Mouse (Mus musculus) erythroid progenitor cell, adult 5-6 weeks (primary cell): ENCODE measurements at regions not wholly inside any gene's neighbourhood (a gene's known extent, or its start where the extent isn't known, plus 50 kb on each side); places are given as distances from the start of the nearest gene placed in this dataset.

ENCODE experiments used
- ATAC-seq: replicated peaks from 2 replicates; pipeline ENCODE4 v1.8.0; 2016; ENCODE audit warnings: moderate number of reproducible peaks, mild to moderate bottlenecking, moderate TSS enrichment, inconsistent platforms; ENCODE audit not compliant: poor library complexity, low FRiP score, severe bottlenecking

DNA sequence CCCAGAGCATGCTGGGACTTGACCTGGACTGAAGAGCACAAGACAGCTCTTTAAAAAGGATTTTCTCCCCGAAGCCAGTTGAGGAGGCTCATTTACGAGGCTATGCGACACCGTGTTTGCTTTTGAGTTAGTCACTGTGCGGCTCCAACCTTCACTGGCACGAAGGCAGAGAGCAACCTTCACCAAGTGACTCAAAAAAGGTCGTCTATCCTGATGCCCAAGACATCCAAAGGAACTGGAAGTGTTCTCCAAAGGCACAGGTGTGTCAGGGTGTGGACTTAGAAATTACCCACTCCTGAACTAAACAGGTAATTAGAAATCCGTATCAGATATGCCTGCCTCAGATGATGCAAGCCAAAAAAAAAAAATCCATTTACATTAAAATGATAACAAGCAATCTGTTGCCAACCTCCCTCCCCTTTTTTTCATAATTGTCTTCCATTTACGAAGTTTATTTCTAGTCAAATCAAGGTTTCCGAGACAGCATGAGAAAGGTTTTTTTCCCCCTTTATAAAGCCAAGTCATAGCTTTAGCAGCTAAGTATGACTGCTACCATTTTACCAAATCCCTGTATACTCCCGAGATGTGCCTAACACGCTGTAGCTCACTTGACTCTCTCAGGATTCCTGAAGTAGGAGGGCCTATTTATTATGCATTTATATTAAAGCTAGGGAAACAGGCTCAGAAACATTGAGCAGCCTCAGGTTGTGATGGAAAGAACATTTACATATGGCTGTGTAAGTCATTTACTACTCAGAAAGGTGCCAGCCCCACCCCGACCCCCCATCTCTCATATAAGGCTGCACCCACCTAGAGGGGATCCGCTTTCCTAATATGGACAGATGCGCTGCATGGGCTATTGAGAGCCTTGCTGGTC is 110.3 kb upstream of the Cpm start:
- no peak for ATAC-seq

- ATAC-seq, result no peak
Measured at GRCm38 (mm10) chr10:117517800-117518770, 111.2 kb upstream of the Cpm start.

GRCm38 (mm10) chr10:117517071-117517714 is 112.1 kb upstream of the Cpm start:
- no peak for ATAC-seq

GRCm38 (mm10) chr10:117516510-117516909 is 112.8 kb upstream of the Cpm start:
- no peak for ATAC-seq

GRCm38 (mm10) chr10:117515777-117516501 is 113.4 kb upstream of the Cpm start:
- no peak for ATAC-seq

GRCm38 (mm10) chr10:117515039-117515438 is 114.3 kb upstream of the Cpm start:
- no peak for ATAC-seq

GRCm38 (mm10) chr10:117513925-117514546 is 115.3 kb upstream of the Cpm start:
- no peak for ATAC-seq

- ATAC-seq, result no peak
Measured at GRCm38 (mm10) chr10:117512424-117513257, 116.7 kb upstream of the Cpm start.

DNA sequence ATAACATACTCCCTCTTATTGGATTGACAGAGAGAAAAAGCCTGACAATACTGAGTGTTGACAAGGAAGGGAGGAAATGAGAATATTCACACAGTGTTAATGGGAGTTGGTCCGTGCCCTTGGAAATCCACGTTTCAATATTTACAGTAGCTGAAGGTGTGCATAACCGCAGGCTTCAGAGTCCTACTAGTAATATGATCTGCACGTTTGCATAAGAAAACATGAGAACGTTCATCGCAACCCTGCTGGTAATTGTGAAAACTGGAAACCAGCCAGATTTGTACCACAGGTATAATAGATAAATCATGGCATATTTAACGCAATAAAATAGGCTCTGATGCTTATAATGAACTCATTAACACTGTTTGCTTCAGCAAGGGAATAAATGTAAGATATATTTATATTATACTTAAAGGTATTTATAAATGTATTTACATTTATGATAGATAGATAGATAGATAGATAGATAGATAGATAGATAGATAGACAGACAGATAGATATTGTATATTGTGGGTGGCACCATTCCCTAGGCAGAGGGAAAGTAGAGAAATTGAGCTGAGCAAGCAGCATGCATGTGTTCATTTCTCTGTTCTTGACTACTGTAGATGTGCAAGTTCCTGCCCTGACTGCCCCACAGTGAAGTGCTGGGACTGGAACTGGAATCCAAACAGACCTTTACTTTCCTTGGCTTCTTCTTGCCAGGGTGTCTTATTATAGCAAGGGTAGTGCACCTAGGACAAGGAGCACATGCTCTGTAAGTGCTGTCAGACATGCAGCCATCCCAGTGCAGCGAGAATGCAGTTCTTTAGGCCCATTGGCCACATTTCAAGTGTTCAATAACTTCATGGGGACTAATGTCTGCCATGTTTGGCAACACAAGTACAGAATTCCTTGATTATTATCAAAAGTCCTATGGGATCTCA is 117.6 kb upstream of the Cpm start:
- no peak for ATAC-seq

GRCm38 (mm10) chr10:117510529-117511482 is 118.5 kb upstream of the Cpm start:
- no peak for ATAC-seq

DNA sequence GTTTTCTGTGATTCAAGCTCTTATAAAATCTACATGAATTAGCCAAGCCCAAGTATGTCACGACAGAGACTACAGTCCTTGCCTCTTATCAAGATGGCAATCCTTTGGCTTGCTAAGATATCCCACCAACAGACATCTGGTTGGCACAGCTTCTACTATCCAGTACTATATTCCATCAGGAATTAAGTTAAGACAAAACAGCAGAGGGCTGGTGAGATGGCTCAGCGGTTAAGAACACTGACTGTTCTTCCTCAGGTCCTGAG is 119.1 kb upstream of the Cpm start:
- no peak for ATAC-seq

DNA sequence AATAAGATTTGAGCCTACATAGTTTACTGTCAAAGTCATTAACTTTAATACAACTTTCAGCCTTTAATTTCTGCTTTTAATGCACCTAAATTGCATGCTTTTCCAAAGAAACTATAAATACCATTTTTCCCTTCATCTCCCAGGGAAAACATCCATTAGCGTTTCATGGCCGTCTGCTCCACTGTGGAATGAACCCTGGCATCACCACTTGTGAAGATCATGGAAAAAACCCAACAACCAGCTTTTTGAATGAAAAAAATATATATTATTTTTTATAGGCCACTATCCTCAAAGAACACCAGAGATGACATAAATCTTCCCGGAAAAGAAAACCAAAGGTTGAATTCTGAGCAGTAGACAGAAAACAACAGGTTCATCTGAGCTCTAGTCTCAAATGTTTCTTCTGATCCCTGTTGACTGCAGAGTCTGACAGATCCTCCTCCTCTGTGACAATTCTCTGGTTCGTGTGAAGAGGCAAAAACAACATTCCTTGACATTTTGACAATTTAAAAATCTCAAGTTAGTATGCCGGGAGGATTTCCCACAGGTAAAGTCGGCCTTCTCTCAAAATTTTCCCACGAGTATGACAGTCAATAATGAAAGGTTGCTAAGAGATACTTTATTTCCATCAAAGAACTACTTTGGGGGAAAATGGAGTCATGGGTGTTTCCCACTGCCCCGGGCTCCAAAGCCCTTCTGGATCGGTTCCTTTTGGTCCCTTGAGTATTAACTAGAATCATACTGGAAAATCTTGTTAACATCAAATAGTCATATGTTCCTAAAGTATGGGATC is 119.7 kb upstream of the Cpm start:
- no peak for ATAC-seq

- no peak for ATAC-seq
Measured at GRCm38 (mm10) chr10:117506252-117506992, 122.9 kb upstream of the Cpm start.

DNA sequence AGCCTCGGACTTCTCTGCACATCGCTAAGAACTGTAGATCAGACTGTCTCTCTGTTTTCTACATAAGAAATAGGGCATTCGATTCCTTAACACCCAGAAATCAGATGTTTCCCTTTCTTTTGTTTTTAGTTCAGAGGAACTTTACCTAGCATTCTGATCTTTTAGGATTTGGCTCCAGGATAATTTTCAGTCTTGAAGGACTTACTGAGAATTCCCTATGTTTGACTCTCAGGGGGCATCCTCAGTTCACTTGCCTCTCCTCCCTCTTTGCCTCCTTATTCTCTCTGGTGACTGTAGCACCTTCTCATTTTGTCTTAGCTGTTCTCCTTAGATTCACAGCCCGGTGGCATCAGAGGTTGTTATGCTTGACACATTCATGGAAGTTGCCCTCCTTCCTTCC is 123.8 kb upstream of the Cpm start:
- no peak for ATAC-seq

DNA sequence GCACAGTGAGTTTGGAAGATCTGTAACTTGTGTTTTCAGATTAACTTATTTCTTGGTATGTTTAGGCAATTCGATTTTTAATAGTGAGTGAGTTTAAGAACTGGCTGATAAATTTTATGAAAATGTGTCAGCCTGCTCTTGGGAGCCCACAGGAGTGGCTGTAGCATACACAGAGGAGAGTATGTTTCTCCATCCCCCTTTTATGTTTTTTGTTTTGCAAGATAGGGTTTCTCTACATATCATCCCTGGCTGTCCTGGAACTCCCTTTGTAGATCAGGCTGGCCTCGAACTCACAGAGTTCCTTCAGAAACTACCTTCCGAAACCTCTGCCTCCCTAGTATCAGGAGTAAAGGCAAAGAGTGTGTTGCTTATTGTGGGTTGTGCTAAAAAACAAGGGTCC is 124.2 kb upstream of the Cpm start:
- no peak for ATAC-seq
